Mouse (Mus musculus) retina, adult 2 months (tissue): ENCODE results near the gene Golga4.

Experiments used
- DNase-seq: peaks from one replicate; pipeline ENCODE4 v3.0.0-alpha.2; 2012; ENCODE audit warnings: low read depth, low spot score

The Golga4 gene

DNA sequence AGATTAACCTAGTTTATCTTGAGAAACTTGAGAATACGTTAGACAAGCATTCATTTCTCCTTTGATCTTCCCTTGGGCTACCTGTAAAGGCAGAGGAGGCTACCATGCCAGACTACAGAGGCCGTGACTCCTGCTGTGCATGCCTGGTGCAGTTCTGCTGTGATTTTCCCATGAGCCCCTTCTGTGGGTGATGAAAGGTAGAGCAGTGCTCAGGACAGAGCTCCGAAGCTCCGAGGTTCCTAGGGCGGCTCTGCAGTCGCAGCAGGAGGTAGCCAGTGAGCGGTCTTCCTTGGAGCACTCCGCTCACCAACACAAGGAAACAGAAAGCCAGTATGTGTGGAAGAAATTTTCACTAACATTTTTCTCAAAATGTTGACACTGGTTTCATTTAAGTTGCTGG is 15.6 kb downstream of the Golga4 start:
- no peak for DNase-seq

DNA sequence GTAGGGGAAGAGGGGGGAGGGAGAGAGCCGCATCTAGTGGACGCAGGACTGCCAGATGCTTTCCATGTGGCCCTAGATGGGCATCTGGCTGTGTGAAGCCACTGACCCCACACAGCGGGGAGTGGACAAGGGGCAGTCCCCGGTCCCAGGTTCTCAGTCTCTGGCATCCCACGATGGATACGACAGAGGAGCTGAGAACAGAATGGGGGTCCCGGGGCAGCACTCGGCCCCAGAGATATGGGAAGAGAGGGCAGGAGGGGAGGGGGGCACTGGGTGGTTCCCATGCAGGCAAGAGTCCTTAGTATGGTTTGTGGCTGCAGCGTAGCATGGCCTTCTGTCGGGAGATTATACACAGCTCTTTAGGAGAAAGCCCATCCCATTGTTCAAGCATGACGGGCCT is 17.7 kb downstream of the Golga4 start:
- DNase-seq = no peak

DNA sequence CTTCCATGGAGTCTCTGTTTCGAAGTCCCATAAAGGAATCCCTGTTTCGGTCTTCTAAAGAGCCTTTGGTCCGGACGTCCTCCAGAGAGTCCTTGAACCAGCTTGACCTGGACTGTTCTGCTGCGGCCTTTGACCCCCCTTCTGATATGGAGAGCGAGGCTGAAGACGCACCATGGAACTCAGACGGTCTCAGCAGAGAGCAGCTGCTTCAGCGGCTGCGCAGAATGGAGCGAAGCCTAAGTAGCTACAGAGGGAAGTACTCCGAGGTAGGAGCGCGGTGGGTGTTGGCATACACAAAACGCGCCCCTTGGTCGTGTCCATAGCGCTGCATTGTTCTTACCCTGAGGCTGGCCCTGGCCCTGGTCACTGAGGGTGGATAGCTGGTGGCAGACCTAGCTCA is 21.0 kb downstream of the Golga4 start:
- DNase-seq = no peak

DNA sequence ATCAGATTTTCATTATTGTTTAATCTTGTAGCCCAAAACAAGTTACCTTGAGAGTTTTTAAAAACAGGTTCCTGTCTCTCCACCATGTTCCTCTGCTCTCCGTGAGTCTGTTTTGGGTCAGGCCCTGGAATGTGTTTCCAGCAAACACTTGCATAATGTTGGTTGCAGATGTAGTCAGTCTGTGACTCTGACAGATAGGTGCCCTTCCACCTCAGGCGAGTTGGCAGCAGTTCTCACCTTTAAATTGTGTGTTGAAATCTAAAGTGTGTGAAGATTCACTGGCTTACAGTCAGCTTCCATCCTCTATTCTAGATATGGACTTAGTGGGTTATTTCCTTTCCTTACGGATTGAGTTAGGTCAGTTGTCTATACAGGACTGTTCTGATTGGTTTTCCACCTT is 23.7 kb downstream of the Golga4 start:
- no peak for DNase-seq

DNA sequence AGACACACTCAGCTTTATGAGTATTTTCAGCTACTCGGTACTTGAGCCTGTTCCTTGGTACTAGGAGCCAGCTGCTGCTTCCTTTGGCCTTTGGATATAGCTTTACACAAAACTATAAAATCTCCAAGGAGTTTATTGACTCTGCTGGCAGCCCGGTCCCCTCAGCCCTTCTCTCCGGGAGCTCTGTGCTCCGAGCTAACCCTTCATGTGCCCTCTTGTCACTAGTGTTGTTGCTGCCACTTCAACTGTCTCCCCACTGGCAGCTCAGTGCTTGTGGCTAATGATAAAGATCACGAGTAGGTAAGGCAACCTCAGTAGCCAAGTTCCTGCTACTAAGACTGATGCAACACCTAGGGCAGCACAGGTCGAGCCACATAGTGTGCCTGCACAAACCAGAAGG is 24.6 kb downstream of the Golga4 start:
- DNase-seq = no peak

DNA sequence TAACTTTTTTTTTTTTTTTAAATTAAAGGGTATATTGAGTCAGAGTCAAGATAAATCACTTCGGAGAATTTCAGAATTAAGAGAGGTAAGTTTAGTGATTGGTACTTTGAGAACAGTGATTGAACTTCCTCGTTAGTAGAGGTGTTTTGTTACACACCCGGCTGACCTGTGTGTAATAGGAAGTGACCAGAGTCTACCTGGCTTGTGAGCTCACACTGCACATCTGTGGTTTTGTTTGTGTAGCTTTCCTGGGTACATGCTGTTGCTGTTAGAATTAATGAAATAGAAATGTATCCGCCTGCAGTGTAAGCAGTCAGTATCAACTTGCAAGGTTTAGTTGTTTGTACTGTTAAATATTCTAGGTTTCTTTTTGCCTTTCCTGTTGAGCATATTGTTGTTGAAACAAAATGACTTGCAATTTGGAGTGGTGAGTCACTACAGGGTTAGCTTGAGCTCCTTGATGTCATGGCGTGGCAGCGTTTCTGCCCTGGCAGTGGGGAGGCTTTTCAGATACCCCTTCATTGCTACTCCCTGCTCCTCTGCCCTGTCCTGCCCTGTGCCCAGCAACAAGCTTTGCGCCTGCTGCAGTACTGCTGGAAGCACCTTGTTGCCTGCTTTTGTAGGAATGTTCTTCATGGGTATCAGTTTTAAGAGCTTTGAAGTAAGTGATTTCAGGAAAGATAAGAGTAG is 26.6 kb downstream of the Golga4 start:
- DNase-seq = no peak

DNA sequence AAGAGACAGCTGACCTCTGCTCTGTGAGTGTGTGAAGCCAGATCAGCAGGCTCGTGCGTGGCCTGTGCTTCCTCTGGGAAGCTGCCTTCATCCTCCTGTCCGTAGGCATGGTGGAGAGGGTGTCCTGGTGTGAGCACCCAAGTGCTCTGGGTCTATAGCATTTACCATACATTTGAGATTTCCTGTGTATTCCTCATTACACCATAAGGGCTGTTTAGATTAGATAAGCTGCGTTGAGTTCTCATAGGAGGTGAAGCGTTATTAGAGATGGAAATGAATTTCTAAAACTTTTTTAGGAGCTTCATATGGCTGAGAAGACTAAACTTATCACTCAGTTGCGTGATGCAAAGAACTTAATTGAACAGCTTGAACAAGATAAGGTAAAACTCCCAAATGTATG is 30.9 kb downstream of the Golga4 start:
- no peak for DNase-seq

DNA sequence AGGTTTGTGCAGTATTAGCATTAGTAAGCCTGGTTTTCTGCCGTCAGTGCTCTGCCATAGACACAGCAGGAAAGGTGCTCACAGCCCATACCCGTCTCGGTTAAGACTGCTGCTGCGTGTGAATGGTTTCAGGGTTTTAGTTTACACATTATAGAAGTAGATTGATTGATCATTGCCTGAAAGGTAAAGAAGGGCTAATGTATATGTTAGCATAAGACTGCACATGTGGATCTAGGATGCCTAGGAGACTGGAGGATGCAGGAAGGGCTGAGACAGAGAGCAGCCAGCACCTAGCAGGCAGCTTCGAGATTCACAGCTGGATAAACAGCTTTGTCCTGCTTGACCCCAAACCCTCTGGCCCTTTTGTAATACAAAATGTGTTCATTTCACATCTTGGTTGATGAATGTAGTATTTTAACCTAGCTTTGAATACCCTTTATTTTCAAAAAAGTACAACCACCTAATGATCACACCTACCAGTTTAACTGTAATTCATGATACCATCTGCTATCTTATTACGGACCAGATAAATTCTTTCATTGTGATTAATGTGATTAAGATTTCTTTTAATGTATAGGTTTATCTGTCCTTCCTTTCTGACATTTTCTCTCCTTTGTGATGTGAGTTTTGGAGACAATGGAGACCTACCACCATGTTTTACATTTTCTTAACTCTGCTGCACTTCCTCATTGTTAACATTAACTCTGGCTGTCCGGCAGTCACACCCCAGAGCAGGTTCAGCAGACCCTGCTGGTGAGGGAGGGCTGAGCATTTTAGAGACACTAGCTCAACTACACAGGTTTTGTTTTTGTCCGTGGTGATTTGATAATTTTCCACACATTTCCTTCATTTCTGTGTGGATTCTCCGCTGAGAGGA is 31.6 kb downstream of the Golga4 start:
- no peak for DNase-seq

DNA sequence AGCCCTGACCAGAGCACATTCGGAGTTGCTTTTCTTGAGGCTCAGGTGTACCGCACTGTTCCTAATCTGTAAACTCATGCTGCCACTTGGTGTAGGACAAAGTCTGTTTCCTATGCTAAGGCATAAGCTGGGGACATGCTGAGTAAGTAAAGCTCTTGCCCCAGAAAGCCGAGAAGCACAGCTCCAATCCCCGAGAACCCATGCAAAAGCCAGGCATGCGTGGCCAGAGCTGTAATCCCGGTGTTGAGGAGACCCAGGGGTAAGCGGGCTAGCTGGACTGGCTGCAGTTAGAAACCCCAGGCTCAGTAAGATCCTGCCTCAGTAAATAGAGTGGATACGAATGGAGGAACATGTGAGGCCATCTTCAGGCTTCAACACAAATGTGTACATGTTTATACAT is 35.8 kb downstream of the Golga4 start:
- no peak for DNase-seq

DNA sequence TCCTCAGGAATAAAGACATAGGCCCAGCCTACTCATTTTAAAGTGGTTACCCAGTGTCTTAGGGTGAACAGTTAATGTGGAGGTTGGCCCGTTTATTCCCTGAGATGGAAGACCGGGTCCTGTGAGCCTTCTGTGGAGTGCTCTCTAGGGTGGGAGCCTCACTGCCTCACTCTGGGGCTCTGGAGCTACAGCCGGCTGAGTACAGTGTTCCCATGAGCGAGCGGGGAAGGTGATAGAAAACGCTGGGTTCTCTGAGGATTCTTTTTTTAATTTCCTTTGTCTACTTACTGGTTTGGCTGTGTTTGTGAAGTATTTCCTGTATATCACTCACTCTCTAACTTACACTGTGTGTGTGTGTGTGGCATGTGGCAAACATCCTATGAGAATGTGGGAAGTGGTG is 39.1 kb downstream of the Golga4 start:
- no peak for DNase-seq

DNA sequence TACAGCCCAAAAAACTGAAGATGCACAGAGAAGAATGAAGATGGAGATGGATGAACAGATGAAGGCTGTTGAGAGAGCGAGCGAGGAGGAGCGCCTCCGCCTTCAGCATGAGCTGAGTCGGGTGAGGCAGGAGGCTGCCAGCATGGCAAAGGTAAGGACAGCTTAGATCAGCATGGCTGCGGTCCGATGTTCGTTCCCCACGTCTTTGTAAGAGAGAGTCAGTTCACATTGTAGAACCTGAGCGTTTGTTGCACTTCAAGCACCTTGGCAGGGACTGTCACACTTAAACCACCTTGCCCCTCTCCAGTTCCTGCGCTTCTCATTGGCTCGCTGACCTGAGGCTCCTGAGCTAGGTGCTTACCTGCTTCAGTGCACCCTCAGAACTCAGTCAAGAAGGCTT is 42.6 kb downstream of the Golga4 start:
- DNase-seq = no peak

DNA sequence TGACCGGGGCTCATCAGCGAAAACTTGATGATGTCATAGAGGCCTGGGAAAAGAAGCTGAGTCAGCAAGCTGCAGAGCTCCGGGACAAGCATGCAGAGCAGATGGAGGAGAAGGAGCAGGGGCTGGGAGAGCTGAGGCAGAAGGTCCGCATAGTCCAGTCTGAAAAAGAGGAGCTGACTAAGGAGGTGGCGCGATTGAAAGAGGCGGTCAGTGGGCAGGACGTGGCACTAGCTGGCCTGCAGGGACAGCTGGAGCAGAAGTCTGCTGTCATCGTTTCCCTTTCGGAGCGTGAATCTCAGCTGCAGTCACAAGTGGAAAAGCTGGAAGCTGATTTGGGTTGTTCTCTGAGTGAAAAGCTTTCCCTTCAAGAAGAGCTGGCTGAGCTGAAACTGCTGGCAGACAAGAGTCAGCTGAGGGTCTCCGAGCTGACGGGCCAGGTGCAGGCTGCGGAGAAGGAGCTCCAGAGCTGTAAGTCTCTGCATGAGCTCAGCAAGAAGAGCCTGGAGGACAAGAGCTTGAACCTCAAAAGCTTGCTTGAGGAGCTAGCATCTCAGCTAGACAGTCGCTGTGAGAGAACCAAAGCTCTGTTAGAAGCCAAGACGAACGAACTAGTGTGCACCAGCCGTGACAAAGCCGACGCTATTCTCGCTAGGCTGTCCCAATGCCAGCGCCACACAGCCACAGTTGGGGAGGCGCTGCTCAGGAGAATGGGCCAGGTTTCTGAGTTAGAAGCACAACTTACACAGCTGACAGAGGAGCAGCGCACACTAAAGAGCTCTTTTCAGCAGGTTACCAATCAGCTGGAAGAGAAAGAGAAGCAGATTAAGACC is 51.1 kb downstream of the Golga4 start:
- DNase-seq = no peak

DNA sequence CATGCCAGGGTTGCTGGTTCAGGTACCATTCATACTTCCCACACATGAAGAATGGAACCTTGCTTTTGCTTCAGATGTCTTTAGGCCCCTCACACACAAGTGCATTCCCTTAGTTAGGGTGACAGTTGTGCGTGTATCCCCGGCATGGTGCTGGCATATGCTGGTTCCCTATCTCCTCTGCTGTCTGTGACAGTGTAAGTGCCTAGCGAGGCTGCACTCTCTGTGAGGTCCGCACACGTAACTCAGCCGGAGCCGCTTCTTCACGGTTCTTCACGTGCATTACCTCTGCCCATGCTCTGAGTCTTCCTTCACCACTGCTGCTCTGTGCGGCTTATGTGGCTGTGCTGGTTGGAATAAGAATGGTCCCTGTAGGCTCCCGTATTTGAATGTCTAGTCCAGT is 57.3 kb downstream of the Golga4 start:
- no peak for DNase-seq

DNA sequence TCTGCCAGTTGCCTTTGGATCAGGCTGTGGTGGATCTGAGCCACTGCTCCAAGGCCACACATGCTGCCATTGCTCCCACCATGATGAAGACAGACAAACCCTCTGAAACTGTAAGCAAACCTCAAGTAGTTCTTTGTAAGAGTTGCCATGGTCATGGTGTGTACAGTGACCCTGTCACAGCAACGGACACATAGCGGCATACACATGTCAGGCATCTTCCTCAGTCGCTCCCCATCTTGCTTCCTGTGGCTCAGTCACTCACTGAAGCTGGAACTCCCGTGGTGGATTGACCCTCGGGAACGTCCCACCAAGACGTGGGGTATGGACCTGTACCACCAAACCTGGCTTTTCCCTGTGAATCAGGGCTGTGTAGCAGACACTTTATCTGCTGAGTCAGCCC is 57.8 kb downstream of the Golga4 start:
- DNase-seq = no peak

DNA sequence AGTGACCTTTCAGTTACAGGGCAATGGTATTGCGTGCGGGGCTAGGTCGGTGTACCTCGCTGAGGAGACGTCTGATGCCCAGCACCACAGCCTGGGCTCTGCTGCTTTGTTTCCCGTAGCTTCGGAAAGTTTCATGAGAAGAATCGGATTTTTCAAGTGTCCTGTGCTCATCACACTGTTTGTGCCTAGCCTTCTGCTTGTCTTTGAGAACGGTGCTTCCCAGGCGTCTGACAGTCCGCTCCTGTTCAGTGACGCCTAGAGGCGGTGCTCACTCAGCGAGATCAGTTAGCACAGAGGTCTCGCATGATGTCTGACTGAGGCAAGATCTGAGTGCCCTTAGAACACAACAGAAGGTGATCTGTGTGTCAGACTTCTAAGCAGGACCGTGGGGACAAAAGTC is 58.6 kb downstream of the Golga4 start:
- no peak for DNase-seq

DNA sequence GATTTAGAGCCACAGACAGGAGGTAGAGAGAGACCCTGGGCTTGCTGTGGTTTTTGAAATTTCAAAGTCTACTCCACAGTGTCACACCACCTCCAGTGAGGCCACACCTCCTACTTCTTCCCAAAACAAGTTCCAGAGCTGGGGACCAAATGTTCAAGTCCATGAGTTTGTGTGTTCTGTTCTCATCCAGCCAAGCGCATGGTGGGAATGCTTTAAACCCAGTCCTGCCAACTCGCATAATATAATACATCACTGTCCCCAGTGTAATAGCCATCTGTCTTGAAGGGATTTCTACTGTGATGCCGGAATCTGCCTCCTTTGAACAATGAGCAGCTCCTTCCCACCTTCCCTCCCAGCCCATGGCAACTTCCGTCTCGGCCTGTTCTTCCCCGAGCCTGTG is 63.3 kb downstream of the Golga4 start:
- DNase-seq = no peak

DNA sequence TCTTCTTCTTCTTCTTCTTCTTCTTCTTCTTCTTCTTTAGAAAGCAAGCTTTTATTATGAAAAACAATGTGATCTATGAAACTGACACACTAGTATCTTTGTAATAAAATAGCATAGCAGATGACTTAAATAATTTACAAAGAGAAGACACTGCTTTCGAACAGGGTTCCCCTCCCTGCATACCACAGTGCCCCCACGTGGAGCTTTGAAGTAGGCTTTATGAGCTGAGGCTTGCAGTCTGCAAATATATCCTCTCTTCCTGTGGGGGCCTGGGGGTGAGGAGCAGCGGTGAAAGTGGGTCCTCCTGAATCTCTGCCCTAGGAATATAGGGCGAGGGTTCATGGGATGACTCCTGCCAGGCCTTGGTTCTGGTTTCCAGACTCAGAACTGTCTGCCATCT is 64.8 kb downstream of the Golga4 start:
- no peak for DNase-seq

DNA sequence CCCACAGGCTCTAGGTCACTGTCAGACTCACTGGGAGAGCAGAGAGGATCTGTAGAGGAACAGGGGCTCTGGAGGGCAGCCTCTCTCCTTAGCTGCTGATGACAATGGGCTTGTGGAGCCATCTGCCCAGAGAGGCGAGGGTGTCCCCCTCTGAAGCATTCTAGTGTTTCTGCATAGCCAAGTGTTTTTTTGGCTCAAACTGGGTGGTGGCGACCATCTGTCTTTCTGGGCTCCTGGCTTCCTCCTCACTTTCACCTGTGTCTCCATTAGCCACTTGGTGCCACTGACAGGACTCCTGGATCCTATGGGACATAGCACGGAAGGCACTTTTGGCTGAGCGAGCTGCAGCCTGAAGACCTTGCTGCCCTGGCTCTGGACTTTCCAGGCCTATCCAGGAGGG is 65.6 kb downstream of the Golga4 start:
- no peak for DNase-seq

DNA sequence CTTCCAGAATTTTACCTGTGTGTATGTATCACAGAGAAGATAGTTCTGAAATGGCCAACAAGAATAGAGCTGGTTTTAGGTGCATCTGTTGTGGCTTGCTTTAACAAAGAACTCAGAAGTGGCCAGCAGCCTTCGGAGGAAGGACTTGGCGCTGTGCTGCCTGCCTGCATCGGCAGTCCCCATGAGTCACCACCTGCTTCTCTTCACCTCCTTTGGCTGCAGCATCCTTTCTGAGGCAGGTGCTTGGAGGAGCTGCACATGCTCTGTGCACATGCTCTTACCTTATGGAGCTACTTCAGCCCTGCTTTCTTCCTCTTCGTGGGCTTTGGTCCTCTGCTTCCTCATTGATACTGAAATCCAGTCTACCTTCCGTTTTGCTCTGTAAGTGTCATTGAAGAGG is 68.8 kb downstream of the Golga4 start:
- no peak for DNase-seq

DNA sequence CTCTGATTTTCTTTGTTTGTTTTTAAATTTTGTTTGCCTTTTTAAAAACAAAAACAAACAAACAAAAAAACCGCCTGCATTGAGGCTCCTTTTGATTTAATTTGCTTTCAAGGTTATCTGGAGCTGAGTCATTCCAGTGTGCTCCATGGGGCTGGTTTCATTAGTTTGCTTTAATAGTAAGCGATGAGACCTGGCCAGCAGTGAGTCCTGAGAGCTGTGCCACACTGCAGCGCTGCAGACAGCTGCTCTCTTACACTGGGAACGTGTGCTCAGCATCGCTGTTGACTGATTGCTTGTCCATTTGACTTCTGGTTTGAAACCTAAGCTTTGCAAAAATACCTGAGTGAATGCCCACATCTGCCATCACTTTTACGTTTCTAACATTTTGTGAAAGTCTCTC is 74.3 kb downstream of the Golga4 start:
- no peak for DNase-seq

DNA sequence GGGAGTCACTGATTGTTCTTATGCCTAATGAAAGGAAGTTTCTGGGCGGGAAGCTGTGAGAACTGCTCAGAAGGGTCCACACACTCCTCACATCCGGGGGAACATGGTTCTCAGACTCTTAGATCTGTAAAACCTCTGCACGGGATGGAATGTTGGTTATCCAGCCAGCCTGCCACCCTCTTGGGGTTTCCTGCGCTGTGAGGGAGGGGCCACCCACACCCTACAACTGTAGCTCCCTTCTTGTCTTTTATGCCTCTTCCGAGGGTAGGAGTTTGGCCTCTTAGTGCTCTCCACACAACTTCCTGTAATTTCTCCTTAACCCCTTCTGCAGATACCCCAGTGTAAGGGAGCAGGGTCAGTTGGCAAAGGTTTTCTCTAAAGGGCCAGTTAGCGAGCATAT is 76.7 kb downstream of the Golga4 start:
- no peak for DNase-seq

DNA sequence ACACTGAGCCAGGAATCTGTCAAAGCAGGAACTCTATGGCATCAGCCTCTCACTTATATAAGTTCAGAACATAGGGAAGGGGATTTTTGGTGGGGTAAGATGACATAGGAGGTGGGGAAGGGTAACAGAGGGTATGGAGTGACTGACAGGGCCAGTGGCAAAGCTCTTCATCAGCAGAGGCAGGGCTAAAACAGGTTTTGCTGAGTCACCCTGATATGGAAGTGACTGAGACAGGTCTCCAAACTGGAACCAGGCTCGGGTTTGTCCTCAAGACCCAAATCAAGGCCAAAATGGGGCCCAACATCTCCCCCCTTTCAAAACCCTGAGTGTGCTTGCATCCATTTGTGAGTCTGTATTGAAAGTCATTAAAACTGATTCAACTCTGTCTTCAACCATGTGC is 78.8 kb downstream of the Golga4 start:
- no peak for DNase-seq

DNA sequence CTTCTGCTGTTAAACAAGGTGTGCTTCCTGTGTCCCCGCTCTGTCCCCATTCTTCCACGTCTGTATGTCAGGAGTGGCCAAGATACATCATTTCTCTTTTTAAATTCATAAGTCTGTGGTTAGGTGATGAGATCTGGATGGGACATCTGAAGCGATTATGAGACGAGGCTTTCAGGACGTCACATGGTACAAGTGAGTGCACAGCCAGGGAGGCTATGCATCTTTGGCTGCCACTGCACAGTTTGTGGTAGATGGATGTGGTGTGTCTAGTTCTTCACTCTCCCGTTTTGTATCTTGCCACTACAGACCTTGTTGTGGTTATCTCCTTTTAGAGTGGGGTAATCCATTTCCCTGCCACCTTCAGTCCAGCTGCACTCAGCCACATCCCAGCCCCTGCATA is 79.9 kb downstream of the Golga4 start:
- no peak for DNase-seq
